Mouse (Mus musculus) layer of hippocampus, adult 8-10 months (tissue): Measurements from ENCODE around the gene Clic1. TPM values are rescaled to one million over a fixed set of nuclear protein-coding genes. Genes with fewer than 3 reads are reported as not detected.

Source experiments
- total RNA-seq, 4 experiments: library from RNA; stranded (reverse); gene quantifications; 2 replicates each; pipeline ENCODE4 v1.2.4; 2022

Clic1 gene
- total RNA-seq, 4 experiments from 2014 or later: 9.2 to 27.8 (median 15.9) TPM

Other genes with a start within 250 kb of the Clic1 start
- 1 to 10 TPM; 2.7 to 3.2 (median 3.0) TPM for gene Cyp21a1, start 245.4 kb upstream of the Clic1 start, total RNA-seq
- gene Stk19, start 213.0 kb upstream of the Clic1 start, total RNA-seq: 10 to 100 TPM; 52.3 to 70.3 (median 58.1) TPM
- 10 to 100 TPM; 33.0 to 42.4 (median 34.4) TPM for gene Dxo, start 212.9 kb upstream of the Clic1 start, total RNA-seq
- gene Skiv2l, start 199.8 kb upstream of the Clic1 start, total RNA-seq: 10 to 100 TPM; 67.1 to 77.5 (median 71.5) TPM
- 10 to 100 TPM; 33.2 to 41.3 (median 40.8) TPM for gene Nelfe, start 199.6 kb upstream of the Clic1 start, total RNA-seq
- gene Cfb, start 187.4 kb upstream of the Clic1 start, total RNA-seq: under 1 TPM; 0.17 to 0.31 (median 0.18) TPM
- gene Zbtb12, start 170.5 kb upstream of the Clic1 start, total RNA-seq: 10 to 100 TPM in 2 of 4 experiments, 1 to 10 TPM in 2; 8.3 to 10.2 (median 9.3) TPM
- gene Gm20547, start 167.9 kb upstream of the Clic1 start, total RNA-seq: not detected
- gene C2, start 151.7 kb upstream of the Clic1 start, total RNA-seq: 1 to 10 TPM; 3.1 to 4.4 (median 4.3) TPM
- 100 to 1,000 TPM; 186 to 199 (median 189) TPM for gene Ehmt2, start 151.5 kb upstream of the Clic1 start, total RNA-seq
- under 1 TPM; 0.14 to 0.41 (median 0.34) TPM for gene Slc44a4, start 135.5 kb upstream of the Clic1 start, total RNA-seq
- gene Neu1, start 118.7 kb upstream of the Clic1 start, total RNA-seq: 10 to 100 TPM; 38.3 to 46.8 (median 41.7) TPM
- gene Hspa1b, start 90.7 kb upstream of the Clic1 start, total RNA-seq: 10 to 100 TPM; 13.2 to 31.7 (median 24.2) TPM
- gene Gm20481, start 80.1 kb upstream of the Clic1 start, total RNA-seq: not detected
- 10 to 100 TPM; 14.3 to 24.2 (median 19.4) TPM for gene Hspa1a, start 77.8 kb upstream of the Clic1 start, total RNA-seq
- under 1 TPM; 0.23 to 0.45 (median 0.31) TPM for gene Hspa1l, start 77.3 kb upstream of the Clic1 start, total RNA-seq
- 10 to 100 TPM; 13.1 to 19.1 (median 16.9) TPM for gene Lsm2, start 68.1 kb upstream of the Clic1 start, total RNA-seq
- 10 to 100 TPM; 49.9 to 58.8 (median 51.3) TPM for gene Vars, start 49.0 kb upstream of the Clic1 start, total RNA-seq
- gene Vwa7, start 33.4 kb upstream of the Clic1 start, total RNA-seq: under 1 TPM; 0.14 to 0.90 (median 0.56) TPM
- gene Sapcd1, start 21.9 kb upstream of the Clic1 start, total RNA-seq: under 1 TPM in 2 of 4 experiments, not detected in 2; 0.76 to 0.95 TPM
- 1 to 10 TPM; 1.1 to 2.1 (median 1.4) TPM for gene Msh5, start 3.2 kb upstream of the Clic1 start, total RNA-seq
- gene Ddah2, start 9.1 kb downstream of the Clic1 start, total RNA-seq: 10 to 100 TPM in 3 of 4 experiments, 1 to 10 TPM in 1; 8.8 to 20.3 (median 14.9) TPM
- not detected for gene Ly6g6c, start 15.4 kb downstream of the Clic1 start, total RNA-seq
- under 1 TPM in 1 of 4 experiments, not detected in 3; 0.48 TPM for gene Mpig6b, start 16.2 kb downstream of the Clic1 start, total RNA-seq
- 1 to 10 TPM; 4.6 to 7.1 (median 5.6) TPM for gene Ly6g6e, start 26.9 kb downstream of the Clic1 start, total RNA-seq
- gene Ly6g6d, start 28.1 kb downstream of the Clic1 start, total RNA-seq: 1 to 10 TPM; 1.4 to 2.9 (median 2.2) TPM
- 1 to 10 TPM in 1 of 4 experiments, under 1 TPM in 2, not detected in 1; 0.41 to 1.0 (median 0.89) TPM for gene Ly6g6f, start 35.6 kb downstream of the Clic1 start, total RNA-seq
- gene Abhd16a, start 39.3 kb downstream of the Clic1 start, total RNA-seq: 100 to 1,000 TPM in 3 of 4 experiments, 10 to 100 TPM in 1; 96.2 to 115 (median 106) TPM
- not detected for gene Ly6g5c, start 58.3 kb downstream of the Clic1 start, total RNA-seq
- gene Ly6g5b, start 65.5 kb downstream of the Clic1 start, total RNA-seq: under 1 TPM; 0.27 to 0.83 (median 0.63) TPM
- gene Gpank1, start 71.5 kb downstream of the Clic1 start, total RNA-seq: 10 to 100 TPM; 17.6 to 19.2 (median 18.0) TPM
- gene Csnk2b, start 72.1 kb downstream of the Clic1 start, total RNA-seq: 100 to 1,000 TPM; 176 to 194 (median 189) TPM
- gene D17H6S53E, start 76.4 kb downstream of the Clic1 start, total RNA-seq: 10 to 100 TPM; 27.6 to 31.6 (median 30.9) TPM
- not detected for gene Apom, start 82.1 kb downstream of the Clic1 start, total RNA-seq
- gene Bag6, start 85.2 kb downstream of the Clic1 start, total RNA-seq: 100 to 1,000 TPM; 291 to 311 (median 298) TPM
- 100 to 1,000 TPM; 302 to 328 (median 308) TPM for gene Prrc2a, start 114.9 kb downstream of the Clic1 start, total RNA-seq
- gene Aif1, start 126.1 kb downstream of the Clic1 start, total RNA-seq: 10 to 100 TPM in 2 of 4 experiments, 1 to 10 TPM in 2; 6.3 to 45.4 (median 25.7) TPM
- 10 to 100 TPM in 1 of 4 experiments, 1 to 10 TPM in 3; 5.0 to 13.2 (median 7.1) TPM for gene Lst1, start 138.5 kb downstream of the Clic1 start, total RNA-seq
- gene Ltb, start 144.5 kb downstream of the Clic1 start, total RNA-seq: 1 to 10 TPM in 1 of 4 experiments, under 1 TPM in 3; 0.53 to 1.4 (median 0.71) TPM
- under 1 TPM in 1 of 4 experiments, not detected in 3; 0.29 TPM for gene Tnf, start 152.0 kb downstream of the Clic1 start, total RNA-seq
- under 1 TPM; 0.32 to 0.89 (median 0.67) TPM for gene Lta, start 155.4 kb downstream of the Clic1 start, total RNA-seq
- gene Gm16181, start 170.9 kb downstream of the Clic1 start, total RNA-seq: not detected
- 100 to 1,000 TPM; 592 to 630 (median 612) TPM for gene Atp6v1g2, start 183.7 kb downstream of the Clic1 start, total RNA-seq
- gene Nfkbil1, start 185.8 kb downstream of the Clic1 start, total RNA-seq: 10 to 100 TPM; 12.9 to 16.4 (median 14.9) TPM
- gene Ddx39b, start 191.8 kb downstream of the Clic1 start, total RNA-seq: 100 to 1,000 TPM; 216 to 231 (median 222) TPM
- gene H2-D1, start 212.8 kb downstream of the Clic1 start, total RNA-seq: 100 to 1,000 TPM in 2 of 4 experiments, 10 to 100 TPM in 2; 23.2 to 135 (median 64.4) TPM